Mouse (Mus musculus): Measurements from ENCODE around the gene Mif. TPM values are rescaled to one million over a fixed set of nuclear protein-coding genes. Genes with fewer than 3 reads are reported as not detected.

The Mif gene
- polyA plus RNA-seq, 1 experiment from 2014 or later, result 529 TPM

DNA sequence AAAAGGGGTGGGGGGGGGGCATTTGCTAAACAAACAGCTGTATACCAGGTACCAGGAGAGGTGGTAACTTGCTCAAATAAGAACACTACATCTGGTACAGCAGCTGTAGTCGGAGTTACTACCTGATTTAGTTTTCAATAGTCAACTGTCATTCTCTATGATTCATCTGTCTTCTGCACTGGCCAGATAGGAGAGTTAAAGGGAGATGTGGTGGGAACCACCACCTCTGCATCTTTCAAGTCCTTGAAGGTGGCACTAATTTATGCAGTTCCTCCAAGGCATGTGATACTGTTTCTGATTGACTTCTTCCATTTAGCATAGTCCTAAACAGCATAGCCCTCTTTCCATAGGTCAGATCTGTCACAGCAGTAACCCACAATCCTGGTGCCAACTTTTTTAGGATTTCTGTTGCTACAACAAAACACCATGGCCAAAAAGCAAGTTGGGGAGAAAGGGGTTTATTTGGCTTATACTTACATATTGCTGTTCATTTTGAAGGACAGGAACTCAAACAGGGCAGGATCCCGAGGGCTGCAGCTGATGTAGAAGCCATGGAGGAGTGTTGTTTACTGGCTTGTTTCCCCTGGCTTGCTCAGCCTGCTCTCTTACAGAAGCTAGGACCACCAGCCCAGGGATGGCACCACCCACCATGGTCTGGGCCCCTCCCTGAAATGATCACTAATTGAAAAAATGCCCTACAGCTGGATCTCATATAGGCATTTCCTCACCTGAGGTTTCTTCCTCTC lies 30.3 kb downstream of the Mif start:
- H3K9me3 ChIP-seq (ENCODE audit: control insufficient read depth), result no peaks in the 10 kb centered on the region
- no peak overlapping the region for H3K27ac ChIP-seq (ENCODE audit: low read depth, low read length)
- no peaks in the 10 kb centered on the region for H3K4me1 ChIP-seq (replicated peaks; ENCODE audit: control insufficient read depth, insufficient read depth, low read length)
- no peak overlapping the region for H3K9ac ChIP-seq (ENCODE audit: low read depth, low read length)
- H3K4me2 ChIP-seq (replicated peaks; ENCODE audit: low read depth), result no peak overlapping the region
- no peaks in the 10 kb centered on the region for H3K36me3 ChIP-seq (ENCODE audit: control insufficient read depth, insufficient read depth)
- 81% methylated on average over 2 of the region's 2 CpGs for WGBS
- H3K27me3 ChIP-seq (replicated peaks; ENCODE audit: control insufficient read depth, insufficient read depth, low read length), result no peaks in the 10 kb centered on the region
- H3K4me3 ChIP-seq (ENCODE audit: low read depth, low read length), result no peak overlapping the region
- no peak for TF ChIP-seq CTCF (IDR thresholded peaks at IDR 0.05; ENCODE audit: low read depth)
- ATAC-seq, result no peak

- no peak for ATAC-seq
- TF ChIP-seq CTCF (IDR thresholded peaks at IDR 0.05; ENCODE audit: low read depth), result no peak
These were observed 31.5 kb downstream of the Mif start for GRCm38 (mm10) chr10:75828500-75828931.

GRCm38 (mm10) chr10:75827668-75828360 lies 32.2 kb downstream of the Mif start:
- WGBS, result 91% methylated on average over 4 of the region's 4 CpGs
- H3K9me3 ChIP-seq (ENCODE audit: control insufficient read depth), result no peaks in the 10 kb centered on the region
- H3K27me3 ChIP-seq (replicated peaks; ENCODE audit: control insufficient read depth, insufficient read depth, low read length), result no peaks in the 10 kb centered on the region
- no peak overlapping the region for H3K4me2 ChIP-seq (replicated peaks; ENCODE audit: low read depth)
- H3K36me3 ChIP-seq (ENCODE audit: control insufficient read depth, insufficient read depth), result no peaks in the 10 kb centered on the region
- no peak overlapping the region for H3K27ac ChIP-seq (ENCODE audit: low read depth, low read length)
- H3K4me1 ChIP-seq (replicated peaks; ENCODE audit: control insufficient read depth, insufficient read depth, low read length), result no peaks in the 10 kb centered on the region
- TF ChIP-seq CTCF (IDR thresholded peaks at IDR 0.05; ENCODE audit: low read depth), result no peak
- no peak for ATAC-seq
- H3K4me3 ChIP-seq (ENCODE audit: low read depth, low read length), result no peak overlapping the region
- no peak overlapping the region for H3K9ac ChIP-seq (ENCODE audit: low read depth, low read length)

More at GRCm38 (mm10) chr10:75828500-75828931, 31.5 kb downstream of the Mif start:
- H3K27me3 ChIP-seq (replicated peaks; ENCODE audit: control insufficient read depth, insufficient read depth, low read length), result no peaks in the 10 kb centered on the region
- no peak overlapping the region for H3K27ac ChIP-seq (ENCODE audit: low read depth, low read length)
- no peak overlapping the region for H3K4me3 ChIP-seq (ENCODE audit: low read depth, low read length)
- no peaks in the 10 kb centered on the region for H3K9me3 ChIP-seq (ENCODE audit: control insufficient read depth)
- H3K4me1 ChIP-seq (replicated peaks; ENCODE audit: control insufficient read depth, insufficient read depth, low read length), result no peaks in the 10 kb centered on the region
- H3K36me3 ChIP-seq (ENCODE audit: control insufficient read depth, insufficient read depth), result no peaks in the 10 kb centered on the region
- no peak overlapping the region for H3K9ac ChIP-seq (ENCODE audit: low read depth, low read length)
- H3K4me2 ChIP-seq (replicated peaks; ENCODE audit: low read depth), result no peak overlapping the region

GRCm38 (mm10) chr10:75824530-75824929 lies 35.5 kb downstream of the Mif start:
- ATAC-seq, result no peak
- Histone ChIP-seq H3K36me3 (ENCODE audit: control insufficient read depth, insufficient read depth) (no peaks in the 10 kb centered on the region), H3K4me1 (replicated peaks; ENCODE audit: control insufficient read depth, insufficient read depth, low read length) (no peaks in the 10 kb centered on the region), H3K4me2 (replicated peaks; ENCODE audit: low read depth) (no peak overlapping the region), H3K27ac (ENCODE audit: low read depth, low read length) (no peak overlapping the region), H3K9ac (ENCODE audit: low read depth, low read length) (no peak overlapping the region), H3K9me3 (ENCODE audit: control insufficient read depth) (no peaks in the 10 kb centered on the region), H3K27me3 (replicated peaks; ENCODE audit: control insufficient read depth, insufficient read depth, low read length) (no peaks in the 10 kb centered on the region), H3K4me3 (ENCODE audit: low read depth, low read length) (no peak overlapping the region)
- TF ChIP-seq CTCF (IDR thresholded peaks at IDR 0.05; ENCODE audit: low read depth), result no peak
- 75% methylated on average over 4 of the region's 4 CpGs for WGBS

DNA sequence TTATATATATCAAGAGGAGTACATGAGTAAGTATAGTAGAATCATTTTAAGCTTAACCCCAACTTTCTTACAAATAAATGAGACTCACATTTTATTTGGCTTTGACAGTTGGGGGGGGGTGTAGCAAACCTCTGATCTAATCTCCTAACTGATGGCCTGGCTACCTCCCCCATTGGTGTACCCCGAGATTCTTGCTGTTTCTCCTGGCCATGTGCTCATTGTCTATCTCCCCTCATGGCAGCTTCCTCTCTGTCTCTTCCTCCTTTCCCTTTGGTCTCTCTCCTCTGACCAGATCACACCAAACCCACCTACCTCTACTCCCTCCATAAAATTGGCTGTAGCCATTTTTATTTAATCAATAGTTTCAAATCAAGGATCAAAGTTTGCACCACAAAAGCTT lies 36.3 kb downstream of the Mif start:
- Histone ChIP-seq H3K36me3 (ENCODE audit: control insufficient read depth, insufficient read depth) (no peaks in the 10 kb centered on the region), H3K27me3 (replicated peaks; ENCODE audit: control insufficient read depth, insufficient read depth, low read length) (no peaks in the 10 kb centered on the region), H3K4me2 (replicated peaks; ENCODE audit: low read depth) (no peak overlapping the region), H3K4me3 (ENCODE audit: low read depth, low read length) (no peak overlapping the region), H3K9ac (ENCODE audit: low read depth, low read length) (no peak overlapping the region), H3K9me3 (ENCODE audit: control insufficient read depth) (no peaks in the 10 kb centered on the region), H3K4me1 (replicated peaks; ENCODE audit: control insufficient read depth, insufficient read depth, low read length) (no peaks in the 10 kb centered on the region), H3K27ac (ENCODE audit: low read depth, low read length) (no peak overlapping the region)
- TF ChIP-seq CTCF (IDR thresholded peaks at IDR 0.05; ENCODE audit: low read depth), result no peak
- 95% methylated on average over 1 of the region's 1 CpGs for WGBS
- no peak for ATAC-seq

DNA sequence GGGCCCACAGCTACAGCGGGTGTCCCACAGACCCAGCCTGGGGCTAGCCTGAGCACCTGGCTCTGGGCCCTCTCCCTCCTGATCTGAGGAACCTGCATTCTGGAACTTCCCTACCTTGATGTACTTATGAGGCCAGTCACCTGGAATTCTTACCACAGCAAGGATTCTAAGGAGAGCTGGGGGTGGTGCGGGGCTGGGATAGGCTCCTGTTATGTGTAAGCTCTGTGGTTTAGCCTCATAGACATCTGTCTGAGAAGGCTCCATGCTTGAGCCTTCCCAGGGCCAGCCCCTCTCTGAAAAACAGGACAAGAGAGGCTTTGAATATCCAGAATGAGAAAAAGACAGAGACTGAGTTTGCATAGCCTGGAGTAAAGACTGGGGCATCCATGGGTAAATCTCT lies 37.6 kb downstream of the Mif start, which contains the start of gene Gstt4:
Gstt4 (minus strand) TSS at position 101 of the 400 bp plus-strand sequence.
- H3K9ac ChIP-seq (ENCODE audit: low read depth, low read length), result no peak within 1 kb of the TSS
- ATAC-seq, result no peak
- H3K27me3 ChIP-seq (replicated peaks; ENCODE audit: control insufficient read depth, insufficient read depth, low read length), result no peaks in the 10 kb centered on the region
- no peaks in the 10 kb centered on the region for H3K4me1 ChIP-seq (replicated peaks; ENCODE audit: control insufficient read depth, insufficient read depth, low read length)
- no peaks in the 10 kb centered on the region for H3K36me3 ChIP-seq (ENCODE audit: control insufficient read depth, insufficient read depth)
- no peak within 1 kb of the TSS for H3K4me3 ChIP-seq (ENCODE audit: low read depth, low read length)
- H3K27ac ChIP-seq (ENCODE audit: low read depth, low read length), result no peak within 1 kb of the TSS
- no peak for TF ChIP-seq CTCF (IDR thresholded peaks at IDR 0.05; ENCODE audit: low read depth)
- no peak within 1 kb of the TSS for H3K4me2 ChIP-seq (replicated peaks; ENCODE audit: low read depth)
- H3K9me3 ChIP-seq (ENCODE audit: control insufficient read depth), result no peaks in the 10 kb centered on the region
- WGBS, result 88% methylated on average over 2 of the region's 2 CpGs

Data from intestine, postnatal 0 days (tissue).